Mouse (Mus musculus): Measurements from ENCODE around the gene Tlcd1.

DNA sequence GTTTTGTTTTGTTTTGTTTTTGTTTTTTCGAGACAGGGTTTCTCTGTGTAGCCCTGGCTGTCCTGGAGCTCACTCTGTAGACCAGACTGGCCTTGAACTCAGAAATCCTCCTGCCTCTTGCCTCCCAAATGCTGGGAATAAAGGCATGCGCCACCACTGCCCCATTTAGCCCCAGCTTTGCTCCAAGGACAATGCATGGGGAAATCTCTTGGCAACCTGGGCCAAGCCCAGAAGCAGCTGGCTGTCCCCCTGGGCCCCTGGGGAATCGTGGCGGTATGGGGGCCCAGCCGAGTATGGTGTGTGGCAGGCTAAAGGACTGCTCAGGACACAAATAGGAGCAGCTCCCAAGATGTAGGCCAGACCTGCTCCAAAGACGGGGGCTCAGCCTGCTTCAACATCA lies 27.8 kb downstream of the Tlcd1 start:
- TF ChIP-seq POLR2A (IDR thresholded peaks at IDR 0.05; ENCODE audit: insufficient read depth, low read length), result no peak
- TF ChIP-seq CTCF (IDR thresholded peaks at IDR 0.05; ENCODE audit: low read depth, low read length), result no peak
- TF ChIP-seq EP300 (IDR thresholded peaks at IDR 0.05; ENCODE audit: insufficient read depth, low read depth, low read length), result no peak
